Mouse (Mus musculus): Measurements from ENCODE around the gene Tcp10a.
"Not testable (repeated sequence)": the region's sequence is repeated elsewhere in the genome, so short reads cannot be mapped to it uniquely, and the experiment has no call there.

Tcp10a gene

DNA sequence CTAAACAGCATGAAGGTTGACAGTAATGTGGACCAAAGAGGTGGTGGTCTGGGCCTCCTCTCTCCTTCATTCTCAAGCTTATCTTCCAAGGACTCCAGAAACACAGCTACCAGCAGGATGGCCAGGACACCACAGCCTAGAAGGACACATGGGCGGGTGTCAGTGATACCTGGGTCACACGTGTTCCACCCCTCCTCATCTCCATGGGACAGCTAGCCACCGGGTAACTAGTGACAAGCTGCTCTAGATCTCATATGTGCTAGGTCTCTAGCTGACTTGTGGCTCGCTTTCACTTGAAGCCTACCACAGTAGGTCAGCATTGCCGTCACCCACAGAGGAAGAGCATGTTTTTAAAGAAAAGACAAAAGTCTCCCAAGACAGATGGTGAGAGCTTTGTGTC is 47.4 kb downstream of the Tcp10a start, which contains the start of gene Gm49630:
Gm49630 (minus strand) TSS at position 101 of the 400 bp plus-strand sequence.
- not testable (repeated sequence) for DNase-seq

GRCm38 (mm10) chr17:7376951-7377700 is 52.7 kb downstream of the Tcp10a start:
- DNase-seq: not testable (repeated sequence)

DNA sequence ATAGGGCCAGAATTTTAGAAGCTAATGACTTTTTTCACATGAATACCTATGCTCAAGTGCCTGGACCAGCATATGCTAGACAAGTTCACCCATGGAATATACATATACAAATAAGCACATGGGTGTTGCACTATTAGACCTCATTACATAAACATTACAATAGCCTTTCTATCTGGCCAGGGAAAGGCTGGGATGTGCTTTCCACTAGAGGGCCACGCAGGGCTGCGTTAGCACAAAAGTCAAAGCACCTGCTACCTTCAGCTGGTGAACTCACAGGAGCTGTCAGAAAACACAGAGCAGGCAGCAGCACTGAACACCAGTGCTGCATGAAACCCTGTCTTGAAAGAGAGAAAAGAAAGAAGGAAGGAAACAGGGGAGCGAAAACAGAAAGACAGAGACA is 53.5 kb downstream of the Tcp10a start:
- not testable (repeated sequence) for DNase-seq

DNA sequence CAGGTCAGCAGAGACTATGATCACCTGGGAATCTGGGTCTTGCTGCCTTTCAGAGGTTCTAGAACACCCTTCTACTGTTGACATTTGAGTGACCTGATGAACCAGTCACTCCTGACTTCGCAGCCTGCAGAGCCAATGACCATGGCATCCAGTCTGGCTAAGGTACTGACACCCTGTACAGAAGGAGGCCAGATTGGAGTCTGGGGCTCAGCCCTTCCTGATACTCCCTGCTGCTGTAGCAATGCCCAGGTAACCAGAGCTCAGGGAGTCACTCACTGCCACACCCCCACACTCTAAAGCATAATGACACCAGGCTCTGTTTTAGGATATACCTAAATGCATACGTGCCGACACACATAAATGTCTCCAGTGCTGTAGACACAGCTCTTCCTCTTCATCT is 58.3 kb downstream of the Tcp10a start:
- DNase-seq: not testable (repeated sequence)

GRCm38 (mm10) chr17:7383167-7384143 is 59.0 kb downstream of the Tcp10a start:
- DNase-seq: not testable (repeated sequence)

GRCm38 (mm10) chr17:7385364-7385763 is 60.9 kb downstream of the Tcp10a start, which contains the start of gene Unc93a2:
Gene Unc93a2, minus strand, starts transcription at chr17:7385464.
- DNase-seq: not testable (repeated sequence)

- DNase-seq: not testable (repeated sequence)
These were observed 61.6 kb downstream of the Tcp10a start for GRCm38 (mm10) chr17:7386016-7386415.

GRCm38 (mm10) chr17:7388341-7388957 is 64.0 kb downstream of the Tcp10a start:
- not testable (repeated sequence) for DNase-seq

DNA sequence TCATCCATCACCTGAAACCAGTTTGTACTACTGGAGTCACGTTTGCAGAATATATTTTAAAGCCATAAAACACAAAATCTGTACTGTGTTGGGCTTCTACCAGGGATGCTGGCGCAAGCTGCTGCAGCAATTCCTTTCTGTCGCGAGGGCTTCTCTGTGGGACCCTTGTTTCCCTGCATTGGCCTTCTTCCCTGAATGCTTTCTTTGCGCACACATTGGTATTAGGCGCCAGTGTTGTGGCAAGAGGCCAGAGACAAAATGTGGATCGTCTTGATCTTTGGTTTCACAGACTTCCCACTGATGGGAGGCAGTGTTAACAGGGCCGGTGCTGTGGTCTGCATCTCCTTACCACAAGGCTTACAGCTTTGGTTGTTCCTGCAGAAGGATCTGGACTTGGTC is 64.5 kb downstream of the Tcp10a start:
- DNase-seq: not testable (repeated sequence)

DNA sequence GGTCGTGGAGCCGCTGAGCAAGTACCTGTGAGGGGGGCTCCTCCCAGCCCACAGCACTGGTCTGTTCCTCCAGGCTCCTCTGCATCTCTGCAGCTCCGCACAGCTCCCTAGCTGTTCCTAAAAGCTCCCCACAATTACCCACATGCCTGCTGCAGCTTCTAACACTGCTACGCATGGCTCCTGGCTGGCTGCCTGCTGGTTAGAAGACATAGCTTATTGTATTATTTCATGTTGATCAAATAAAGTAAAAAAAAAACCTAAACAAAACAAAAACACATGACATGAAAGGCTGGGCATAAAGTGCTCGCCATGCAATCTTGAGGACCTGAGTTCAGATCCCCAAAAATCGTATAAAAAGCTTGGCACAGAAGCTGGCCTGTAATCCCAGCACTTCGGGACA is 65.5 kb downstream of the Tcp10a start:
- DNase-seq: not testable (repeated sequence)

DNA sequence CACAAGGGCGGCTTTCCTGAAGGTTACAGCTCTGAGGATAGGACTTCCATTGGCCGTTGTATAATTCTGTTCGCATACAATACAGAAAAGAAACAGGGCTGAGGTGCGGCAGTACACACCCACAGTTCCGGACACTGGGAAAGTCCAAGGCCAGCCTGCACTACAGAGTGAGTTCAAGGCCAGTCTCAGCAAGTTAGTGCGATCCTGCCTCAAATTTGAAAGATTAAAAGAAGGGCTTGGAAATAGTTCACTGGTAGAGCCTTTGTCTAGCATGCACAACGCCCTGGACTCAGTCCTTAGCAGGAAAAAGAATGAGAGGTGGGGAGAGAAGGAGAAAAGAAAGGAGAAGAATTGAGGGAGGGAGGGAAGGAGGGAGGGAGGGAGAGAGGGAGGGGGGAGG is 70.7 kb downstream of the Tcp10a start:
- not testable (repeated sequence) for DNase-seq

Data from cerebellum, adult 9-10 months (tissue).